Mouse (Mus musculus): ENCODE measurements at regions not wholly inside any gene's neighbourhood (a gene's known extent, or its start where the extent isn't known, plus 50 kb on each side); places are given as distances from the start of the nearest gene placed in this dataset.

DNA sequence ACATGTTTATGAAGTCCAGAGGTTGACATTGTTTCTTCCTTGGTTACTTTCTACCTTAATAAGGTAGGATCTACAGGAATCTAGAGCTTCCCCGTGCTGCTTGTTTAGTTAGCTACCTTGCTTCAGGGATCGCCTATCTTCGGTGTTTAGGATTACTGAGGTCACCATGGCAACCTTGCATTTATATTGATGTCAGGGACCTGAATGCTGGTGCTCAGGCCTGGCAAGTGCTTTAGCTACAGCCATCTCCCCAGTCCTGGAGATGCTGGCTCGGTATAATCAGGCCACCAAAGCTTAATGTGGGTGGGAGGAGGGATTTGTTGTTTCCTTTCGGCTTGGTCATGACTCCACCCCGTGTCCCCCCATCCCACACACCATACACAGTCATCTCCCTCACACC, 50.0 kb upstream of the Zc3h12a start:
- TF ChIP-seq POLR2A (IDR thresholded peaks at IDR 0.05; ENCODE audit: extremely low read depth, insufficient read depth, low read length) (no peak), CTCF (IDR thresholded peaks at IDR 0.05; ENCODE audit: low read depth, low read length) (no peak)
